Mouse (Mus musculus) bone marrow, adult 2 months (tissue): ENCODE results near the gene Reln. TPM values are rescaled to one million over a fixed set of nuclear protein-coding genes. Genes with fewer than 3 reads are reported as not detected.

Experiments used
- H3K27ac ChIP-seq: fragments of 200-500 bp; 2 replicates; pipeline ENCODE4 v1.5.1; 2012; ENCODE audit warnings: low read depth, mild to moderate bottlenecking, control low read depth, inconsistent platforms, low read length; ENCODE audit not compliant: control insufficient read depth, poor library complexity, insufficient read depth
- H3K4me1 ChIP-seq: fragments of 200-500 bp; 2 replicates; pipeline ENCODE4 v1.6.1; 2011; ENCODE audit warnings: low read length; ENCODE audit not compliant: control insufficient read depth, insufficient read depth
- H3K4me3 ChIP-seq: fragments of 200-500 bp; replicated peaks from 2 replicates; pipeline ENCODE3; 2011; ENCODE audit warnings: mild to moderate bottlenecking, low read depth, low read length, control low read depth; ENCODE audit not compliant: control insufficient read depth
- CTCF ChIP-seq: fragments of 200-500 bp; IDR thresholded peaks from 2 replicates; pipeline ENCODE4 v1.5.1; 2011; ENCODE audit warnings: low read length, control low read depth; ENCODE audit not compliant: control insufficient read depth, insufficient read depth
- POLR2A ChIP-seq: fragments of 200-500 bp; IDR thresholded peaks from 2 replicates; pipeline ENCODE4 v1.6.1; 2011; ENCODE audit warnings: low read depth, mild to moderate bottlenecking, control low read depth, low read length, borderline replicate concordance; ENCODE audit not compliant: control insufficient read depth
- WGBS: fragments of 180-500 bp; shearing (Covaris S2); methylation state at CpG from one replicate; pipeline ENCODE4 v1.1.7; 2018; 5-methylcytosine and 5-hydroxymethylcytosine counted together
- polyA plus RNA-seq: library from polyadenylated mRNA; stranded (reverse); fragments of >200 nt; gene quantifications from 2 replicates; pipeline ENCODE4 v1.2.4, GENCODE M21; 2011; ENCODE audit warnings: low replicate concordance; ENCODE audit not compliant: missing spikeins, insufficient read depth, insufficient read length

The Reln gene
- polyA plus RNA-seq, 1 experiment, result 8.9 TPM

- Histone ChIP-seq H3K4me3 (no peak overlapping the region), H3K27ac (no peak overlapping the region), H3K4me1 (no peaks in the 10 kb centered on the region)
- TF ChIP-seq POLR2A, result no peak
- TF ChIP-seq CTCF, result no peak
- WGBS, result 76% methylated on average over 3 of the region's 3 CpGs
These were observed 434.8 kb downstream of the Reln start for GRCm38 (mm10) chr5:21909713-21910112.

- Histone ChIP-seq H3K27ac (no peak overlapping the region), H3K4me1 (no peaks in the 10 kb centered on the region), H3K4me3 (no peak overlapping the region)
- TF ChIP-seq POLR2A (no peak), CTCF (no peak)
- WGBS, result 73% methylated on average over 12 of the region's 12 CpGs
These were observed 443.1 kb downstream of the Reln start for GRCm38 (mm10) chr5:21901411-21901810.

DNA sequence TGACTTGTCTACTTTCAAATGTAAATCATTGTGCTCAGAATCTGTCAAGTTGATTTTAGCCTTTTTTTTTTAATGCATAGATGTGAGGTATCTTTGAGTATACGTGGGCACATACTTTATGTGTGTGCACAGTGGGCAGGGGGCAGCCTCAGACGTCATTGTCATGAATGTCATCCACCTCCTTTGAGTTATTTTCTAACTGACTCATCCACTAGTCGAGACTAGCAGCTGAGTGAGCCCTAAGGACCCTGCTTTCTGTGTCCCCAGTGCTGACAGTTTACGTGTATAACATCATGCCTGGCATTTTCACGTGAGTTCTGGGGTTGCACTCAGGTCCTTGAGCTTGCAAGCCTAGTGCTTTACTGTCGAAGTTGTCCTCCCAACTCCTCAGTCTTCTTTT is 443.6 kb downstream of the Reln start:
- no peak overlapping the region for H3K27ac ChIP-seq
- no peaks in the 10 kb centered on the region for H3K4me1 ChIP-seq
- H3K4me3 ChIP-seq, result no peak overlapping the region
- TF ChIP-seq POLR2A, result no peak
- no peak for TF ChIP-seq CTCF
- 54% methylated on average over 6 of the region's 6 CpGs for WGBS

DNA sequence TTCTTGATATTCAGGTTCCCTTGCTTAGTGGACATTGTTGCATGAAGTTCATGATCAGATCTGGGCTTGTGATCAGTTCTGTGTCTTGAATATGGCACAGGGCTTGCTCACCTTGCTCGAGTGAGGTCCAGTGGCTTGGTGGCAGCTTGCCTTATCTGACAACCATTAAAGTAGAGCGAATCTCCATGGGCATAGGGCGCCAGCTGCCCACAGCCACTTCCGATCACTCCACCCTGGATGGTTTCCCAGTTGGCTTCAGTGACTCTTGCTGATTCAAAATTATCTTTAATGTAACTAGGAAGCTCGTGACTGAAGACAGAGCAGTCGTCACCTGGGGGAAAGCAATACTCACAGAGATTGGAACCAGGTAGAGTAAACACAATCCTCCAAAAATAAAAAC is 445.6 kb downstream of the Reln start:
- TF ChIP-seq CTCF, result no peak
- TF ChIP-seq POLR2A, result no peak
- 77% methylated on average over 6 of the region's 6 CpGs for WGBS
- no peak overlapping the region for H3K27ac ChIP-seq

GRCm38 (mm10) chr5:21896586-21896985 is 447.9 kb downstream of the Reln start:
- TF ChIP-seq CTCF, result no peak
- TF ChIP-seq POLR2A, result no peak
- Histone ChIP-seq H3K27ac (no peak overlapping the region), H3K4me1 (no peaks in the 10 kb centered on the region), H3K4me3 (no peak overlapping the region)
- WGBS, result 79% methylated on average over 14 of the region's 14 CpGs

More for the DNA sequence above, 445.6 kb downstream of the Reln start:
- Histone ChIP-seq H3K4me3 (no peak overlapping the region), H3K4me1 (no peaks in the 10 kb centered on the region)

GRCm38 (mm10) chr5:21894168-21894567 is 450.3 kb downstream of the Reln start:
- Histone ChIP-seq H3K4me1 (no peaks in the 10 kb centered on the region), H3K27ac (no peak overlapping the region), H3K4me3 (no peak overlapping the region)
- no peak for TF ChIP-seq CTCF
- no peak for TF ChIP-seq POLR2A
- WGBS, result 80% methylated on average over 3 of the region's 3 CpGs

DNA sequence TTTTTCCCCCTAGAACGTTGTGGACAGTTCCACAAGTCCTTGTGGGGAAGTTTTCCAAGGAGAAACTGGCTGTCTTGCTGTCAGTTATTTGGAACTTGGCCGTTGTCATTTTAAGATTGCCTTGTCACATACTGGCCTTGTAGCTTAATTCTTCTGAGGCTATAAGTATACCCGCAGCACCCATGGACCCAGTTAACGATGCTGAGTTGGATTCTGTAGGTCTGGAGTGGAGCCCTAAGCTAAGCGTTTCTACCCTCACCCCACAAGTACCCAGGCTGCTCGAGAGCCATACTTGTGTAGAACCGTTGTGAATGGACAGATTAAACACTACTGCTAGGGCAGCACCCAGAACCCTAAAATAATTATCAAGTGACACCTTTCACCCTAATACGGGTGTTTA is 477.8 kb downstream of the Reln start:
- Histone ChIP-seq H3K27ac (no peak overlapping the region), H3K4me3 (no peak overlapping the region), H3K4me1 (no peaks in the 10 kb centered on the region)
- TF ChIP-seq POLR2A (no peak), CTCF (no peak)
- WGBS, result 58% methylated on average over 8 of the region's 8 CpGs

GRCm38 (mm10) chr5:21866311-21866712 is 478.2 kb downstream of the Reln start:
- Histone ChIP-seq H3K27ac (no peak overlapping the region), H3K4me3 (no peak overlapping the region), H3K4me1 (no peaks in the 10 kb centered on the region)
- no peak for TF ChIP-seq POLR2A
- TF ChIP-seq CTCF, result no peak
- WGBS, result 23% methylated on average over 6 of the region's 6 CpGs
